Mouse (Mus musculus) heart, adult 2 months (tissue): ENCODE results near the gene Raet1d. TPM values are rescaled to one million over a fixed set of nuclear protein-coding genes. Genes with fewer than 3 reads are reported as not detected.

ENCODE experiments used
- polyA plus RNA-seq: library from polyadenylated mRNA; depleted of rRNA; stranded (reverse); fragments of >200 nt; gene quantifications from 2 replicates; pipeline ENCODE4 v1.2.3, GENCODE M21; 2012; rRNA removed
- total RNA-seq, 2 experiments: library from RNA; stranded (reverse); gene quantifications; 2 replicates each; pipeline ENCODE4 v1.2.3; 2021

Raet1d gene
- total and polyA plus RNA-seq, 3 experiments, result 0.08 TPM; not detected in 2

Other genes starting within 250 kb of the Raet1d start
- gene E030030I06Rik, start 211.3 kb upstream of the Raet1d start, total RNA-seq, result 1 to 10 TPM in 1 of 2 experiments, under 1 TPM in 1; 0.86 to 1.2 TPM
- 1.4 and 8.7 TPM in 2 replicates for gene E030030I06Rik, start 211.3 kb upstream of the Raet1d start, polyA plus RNA-seq
- gene Raet1e, start 202.0 kb upstream of the Raet1d start, total RNA-seq, result not detected
- 0.15 and 0.23 TPM in 2 replicates for gene Raet1e, start 202.0 kb upstream of the Raet1d start, polyA plus RNA-seq
- not detected for gene H60b, start 202.0 kb upstream of the Raet1d start, total RNA-seq
- not detected in 2 replicates for gene H60b, start 202.0 kb upstream of the Raet1d start, polyA plus RNA-seq